Mouse (Mus musculus): ENCODE data around the gene Foxk2. TPM values are rescaled to one million over a fixed set of nuclear protein-coding genes. Genes with fewer than 3 reads are reported as not detected.

The Foxk2 gene
- polyA plus RNA-seq, 2 experiments = 3.1 to 9.9 TPM

DNA sequence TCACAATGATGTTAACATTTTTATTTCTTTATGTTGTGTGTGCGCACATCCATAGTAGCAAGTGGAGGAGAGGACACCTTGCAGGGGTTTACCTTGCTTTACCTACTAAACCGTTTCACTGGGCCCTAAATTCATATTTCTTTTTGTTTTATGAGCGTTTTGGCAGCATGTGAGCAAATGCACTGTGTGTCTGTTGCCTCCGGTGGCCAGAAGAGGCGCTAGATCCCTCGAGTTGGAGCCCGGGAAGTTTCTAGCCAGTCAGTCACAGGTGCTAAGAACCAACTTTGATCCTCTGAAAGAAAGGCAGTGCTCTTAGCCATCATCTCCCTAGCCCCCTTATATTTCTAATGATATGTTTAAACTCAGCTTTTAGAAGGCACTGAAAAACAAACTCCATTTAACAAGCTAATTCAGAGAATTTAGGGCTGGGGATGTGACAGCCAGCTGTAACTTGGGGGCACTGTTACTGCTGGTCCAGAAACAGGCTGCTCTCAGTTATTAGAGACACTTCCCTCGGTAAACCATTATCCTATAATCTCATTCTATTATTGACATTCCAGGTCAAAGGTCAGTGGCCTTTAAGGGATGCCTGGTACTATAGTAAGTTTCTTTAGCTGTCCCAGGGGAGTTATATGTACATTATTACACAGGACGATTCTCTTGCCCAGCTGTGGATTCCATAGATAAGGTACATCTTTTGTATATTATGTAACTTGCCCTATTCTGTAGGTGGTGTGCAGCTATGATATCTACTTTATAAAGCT lies 24.1 kb upstream of the Foxk2 start:
- 16% methylated on average over 9 of the region's 9 CpGs for WGBS (ENCODE audit: insufficient replicate concordance)
- H3K9ac ChIP-seq (replicated peaks) = peak overlapping the region; percentile 56; the same call in 1 of the 2 replicates
- DNase-seq (ENCODE audit: low read depth in 3 of 3, low spot score in 3 of 3) = peak in 2 of 3 experiments; percentile 53 to 59
- peak overlapping the region in 1 of 2 experiments; percentile 87; a peak in 2 of 4 replicates for H3K4me3 ChIP-seq (ENCODE audit: insufficient read depth in 1 of 2, low read depth in 2 of 2, low read length in 2 of 2)
- TF ChIP-seq CTCF (IDR thresholded peaks at IDR 0.05; ENCODE audit: low read depth) (peak; percentile 88), EP300 (IDR thresholded peaks at IDR 0.05; ENCODE audit: low read depth) (no peak)
- no peaks in the 10 kb centered on the region for H3K27me3 ChIP-seq (ENCODE audit: control insufficient read depth, insufficient read depth, low read length)
- H3K27ac ChIP-seq = peak overlapping the region; percentile 91
- no peak for ATAC-seq (ENCODE audit: insufficient read depth)
- peaks cover 18% of the 10 kb centered on the region for H3K36me3 ChIP-seq (replicated peaks; ENCODE audit: control insufficient read depth, insufficient read depth, low read depth)
- peaks cover 36 to 51% of the 10 kb centered on the region in 2 experiments for H3K4me1 ChIP-seq (replicated peaks; ENCODE audit: control insufficient read depth in 2 of 2, insufficient read depth in 2 of 2, low read length in 1 of 2)
- no peaks in the 10 kb centered on the region for H3K9me3 ChIP-seq (ENCODE audit: control insufficient read depth, low read length)
- peak overlapping the region; percentile 81 for H3K4me2 ChIP-seq (ENCODE audit: low read depth)

GRCm38 (mm10) chr11:121236564-121237344 lies 23.0 kb upstream of the Foxk2 start, which contains the start of gene Narf:
Gene Narf (plus strand): TSS chr11:121237253.
- ATAC-seq (ENCODE audit: insufficient read depth) (peak; percentile 93), DNase-seq (ENCODE audit: low read depth in 3 of 3, low spot score in 3 of 3) (peak; percentile 100)
- WGBS (ENCODE audit: insufficient replicate concordance) = under 1% methylated on average over 50 of the region's 50 CpGs
- Histone ChIP-seq H3K9ac (replicated peaks) (peak within 1 kb of the TSS; percentile 89), H3K4me1 (replicated peaks; ENCODE audit: control insufficient read depth in 2 of 2, insufficient read depth in 2 of 2, low read length in 1 of 2) (peaks cover 39 to 53% of the 10 kb centered on the region in 2 experiments), H3K36me3 (replicated peaks; ENCODE audit: control insufficient read depth, insufficient read depth, low read depth) (peaks cover 29% of the 10 kb centered on the region), H3K4me3 (ENCODE audit: insufficient read depth in 1 of 2, low read depth in 2 of 2, low read length in 2 of 2) (peak within 1 kb of the TSS; percentile 87 to 88), H3K4me2 (ENCODE audit: low read depth) (peak within 1 kb of the TSS; percentile 81), H3K27me3 (ENCODE audit: control insufficient read depth, insufficient read depth, low read length) (no peaks in the 10 kb centered on the region), H3K9me3 (ENCODE audit: control insufficient read depth, low read length) (no peaks in the 10 kb centered on the region), H3K27ac (peak within 1 kb of the TSS; percentile 92)
- TF ChIP-seq CTCF (IDR thresholded peaks at IDR 0.05; ENCODE audit: low read depth) (peak; percentile 86), EP300 (IDR thresholded peaks at IDR 0.05; ENCODE audit: low read depth) (peak; percentile 65)

- Histone ChIP-seq H3K4me2 (ENCODE audit: low read depth) (peak overlapping the region; percentile 78), H3K4me3 (ENCODE audit: insufficient read depth in 1 of 2, low read depth in 2 of 2, low read length in 2 of 2) (peak overlapping the region; percentile 84 to 87), H3K4me1 (replicated peaks; ENCODE audit: control insufficient read depth in 2 of 2, insufficient read depth in 2 of 2, low read length in 1 of 2) (peaks cover 31 to 49% of the 10 kb centered on the region in 2 experiments), H3K27me3 (ENCODE audit: control insufficient read depth, insufficient read depth, low read length) (no peaks in the 10 kb centered on the region), H3K36me3 (replicated peaks; ENCODE audit: control insufficient read depth, insufficient read depth, low read depth) (peaks cover 37% of the 10 kb centered on the region), H3K9ac (replicated peaks) (peak overlapping the region; percentile 89), H3K9me3 (ENCODE audit: control insufficient read depth, low read length) (no peaks in the 10 kb centered on the region), H3K27ac (peak overlapping the region; percentile 92)
- TF ChIP-seq EP300 (IDR thresholded peaks at IDR 0.05; ENCODE audit: low read depth) (no peak), CTCF (IDR thresholded peaks at IDR 0.05; ENCODE audit: low read depth) (peak; percentile 81)
- peak; percentile 19; the same call in 1 of the 2 replicates for ATAC-seq (ENCODE audit: insufficient read depth)
- WGBS (ENCODE audit: insufficient replicate concordance) = 1% methylated on average over 28 of the region's 28 CpGs
- peak; percentile 50 to 69 (median 55) for DNase-seq (ENCODE audit: low read depth in 3 of 3, low spot score in 3 of 3)
Observed at GRCm38 (mm10) chr11:121237345-121238128, 22.3 kb upstream of the Foxk2 start.

GRCm38 (mm10) chr11:121239669-121240068 lies 20.1 kb upstream of the Foxk2 start:
- Histone ChIP-seq H3K9ac (replicated peaks) (peak overlapping the region; percentile 85), H3K4me3 (ENCODE audit: insufficient read depth in 1 of 2, low read depth in 2 of 2, low read length in 2 of 2) (peak overlapping the region; percentile 84 to 87)
- peak; percentile 71 to 81 (median 80) for DNase-seq (ENCODE audit: low read depth in 3 of 3, low spot score in 3 of 3)

More at GRCm38 (mm10) chr11:121239669-121240068, 20.1 kb upstream of the Foxk2 start:
- Histone ChIP-seq H3K4me1 (replicated peaks; ENCODE audit: control insufficient read depth in 2 of 2, insufficient read depth in 2 of 2, low read length in 1 of 2) (peaks cover 26 to 39% of the 10 kb centered on the region in 2 experiments), H3K27ac (peak overlapping the region; percentile 90), H3K27me3 (ENCODE audit: control insufficient read depth, insufficient read depth, low read length) (no peaks in the 10 kb centered on the region), H3K9me3 (ENCODE audit: control insufficient read depth, low read length) (no peaks in the 10 kb centered on the region), H3K4me2 (ENCODE audit: low read depth) (peak overlapping the region; percentile 78), H3K36me3 (replicated peaks; ENCODE audit: control insufficient read depth, insufficient read depth, low read depth) (peaks cover 58% of the 10 kb centered on the region)
- ATAC-seq (ENCODE audit: insufficient read depth) = peak; percentile 44
- 18% methylated on average over 2 of the region's 2 CpGs for WGBS (ENCODE audit: insufficient replicate concordance)
- TF ChIP-seq EP300 (IDR thresholded peaks at IDR 0.05; ENCODE audit: low read depth) = peak; percentile 96
- TF ChIP-seq CTCF (IDR thresholded peaks at IDR 0.05; ENCODE audit: low read depth) = no peak; the same call in 1 of the 2 replicates
